Mouse (Mus musculus): Measurements from ENCODE around the gene Rint1. TPM values are rescaled to one million over a fixed set of nuclear protein-coding genes. Genes with fewer than 3 reads are reported as not detected.
"Not testable (repeated sequence)": the region's sequence is repeated elsewhere in the genome, so short reads cannot be mapped to it uniquely, and the experiment has no call there.

Gene Rint1
- polyA plus RNA-seq, 1 experiment from 2014 or later, result 5.2 TPM

DNA sequence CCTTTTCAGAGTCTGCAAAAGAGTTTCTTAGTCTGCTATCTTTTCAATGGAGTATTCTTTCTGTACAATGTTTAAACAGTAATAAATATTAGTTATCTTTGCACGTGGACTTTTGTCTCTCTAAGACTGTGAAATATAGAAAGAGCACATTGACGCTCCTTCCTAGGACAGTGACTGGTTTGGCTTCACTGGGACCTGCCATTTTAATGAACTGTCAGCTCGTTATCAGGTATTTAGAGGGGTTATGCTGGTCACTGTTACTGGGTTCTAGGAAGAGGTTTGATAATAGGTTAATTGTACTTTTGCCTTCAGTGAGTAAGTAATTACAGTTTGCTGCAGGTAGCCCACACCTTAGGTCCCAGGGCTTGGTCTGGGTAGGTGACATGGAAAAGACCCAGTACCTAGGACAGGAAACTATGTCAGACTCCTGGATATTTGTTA, 899 bp downstream of the Rint1 start:
- WGBS (ENCODE audit: missing documents), result 39% methylated on average over 3 of the region's 3 CpGs
- Histone ChIP-seq H3K4me3 (ENCODE audit: inconsistent target) (peak overlapping the region; percentile 98), H3K27ac (peak overlapping the region; percentile 44; the same call in 1 of the 2 replicates), H3K36me3 (ENCODE audit: inconsistent target) (no peaks in the 10 kb centered on the region), H3K79me2 (ENCODE audit: inconsistent target) (peaks cover 10% of the 10 kb centered on the region)

DNA sequence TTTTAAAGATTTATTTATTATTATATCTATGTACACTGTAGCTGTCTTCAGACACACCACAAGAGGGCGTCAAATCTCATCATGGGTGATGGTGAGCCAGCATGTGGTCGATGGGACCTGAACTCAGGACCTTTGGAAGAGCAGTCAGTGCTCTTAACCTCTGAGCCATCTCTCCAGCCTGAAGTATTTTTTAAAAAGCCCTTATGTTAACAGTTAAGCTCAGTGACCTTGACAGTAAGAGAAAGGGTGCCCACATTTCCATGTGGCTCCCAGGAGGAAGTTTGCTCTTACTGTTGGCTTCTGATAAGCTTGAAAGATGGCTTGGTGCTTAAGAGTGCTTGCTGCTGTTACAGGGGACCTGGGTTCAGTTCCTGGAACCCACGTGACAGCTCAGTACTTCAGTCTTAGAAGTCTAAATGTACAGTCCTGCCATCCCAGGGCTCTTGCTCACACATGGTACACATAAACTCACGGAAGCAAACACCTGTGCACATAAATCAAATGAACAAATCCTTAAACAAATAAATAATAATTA, 1.6 kb downstream of the Rint1 start:
- no peak overlapping the region for H3K4me3 ChIP-seq (ENCODE audit: inconsistent target)
- H3K27ac ChIP-seq, result no peak overlapping the region
- H3K36me3 ChIP-seq (ENCODE audit: inconsistent target), result no peaks in the 10 kb centered on the region
- 87% methylated on average over 4 of the region's 4 CpGs for WGBS (ENCODE audit: missing documents)
- H3K79me2 ChIP-seq (ENCODE audit: inconsistent target), result peaks cover 10% of the 10 kb centered on the region

DNA sequence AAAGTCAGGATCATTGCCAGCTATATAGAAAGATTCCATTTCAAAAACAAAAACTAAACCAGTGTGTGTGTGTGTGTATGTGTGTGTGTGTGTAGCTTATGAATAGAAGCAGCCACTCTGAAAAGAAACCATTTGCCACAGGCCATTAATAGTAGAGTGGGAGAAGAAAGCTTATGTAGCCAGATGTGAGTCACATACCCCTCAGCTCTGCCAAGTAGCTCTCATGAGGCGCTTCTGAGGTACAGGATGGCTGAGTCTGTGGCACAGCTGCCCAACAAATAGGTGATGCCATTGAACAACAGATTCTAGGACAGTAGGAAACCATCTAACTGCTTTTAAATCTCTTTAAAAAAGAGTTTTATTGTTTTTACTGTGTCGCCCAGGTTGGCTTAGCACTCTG, 5.2 kb downstream of the Rint1 start:
- Histone ChIP-seq H3K27ac (no peak overlapping the region), H3K36me3 (ENCODE audit: inconsistent target) (peaks cover 16% of the 10 kb centered on the region; the same call in 1 of the 2 replicates), H3K79me2 (ENCODE audit: inconsistent target) (peaks cover 10% of the 10 kb centered on the region), H3K4me3 (ENCODE audit: inconsistent target) (no peak overlapping the region)
- 95% methylated on average over 2 of the region's 2 CpGs for WGBS (ENCODE audit: missing documents)

DNA sequence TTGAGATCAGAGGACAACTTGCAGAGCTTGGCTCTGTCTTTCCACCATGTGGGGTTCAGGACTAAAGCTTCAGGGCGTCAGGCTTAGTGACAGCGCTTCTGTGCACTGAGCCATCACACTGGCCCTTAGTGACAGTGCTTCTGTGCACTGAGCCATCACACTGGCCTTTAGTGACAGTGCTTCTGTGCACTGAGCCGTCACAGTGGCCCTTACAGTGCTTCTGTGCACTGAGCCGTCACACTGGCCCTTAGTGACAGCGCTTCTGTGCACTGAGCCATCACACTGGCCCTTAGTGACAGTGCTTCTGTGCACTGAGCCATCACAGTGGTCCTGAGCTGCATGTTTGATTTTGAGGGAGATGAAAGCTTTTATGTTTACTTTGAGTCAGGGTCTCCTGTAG, 27.3 kb downstream of the Rint1 start:
- Histone ChIP-seq H3K4me3 (ENCODE audit: inconsistent target) (no peak overlapping the region), H3K79me2 (ENCODE audit: inconsistent target) (no peaks in the 10 kb centered on the region), H3K36me3 (ENCODE audit: inconsistent target) (peaks cover 53% of the 10 kb centered on the region; the same call in 1 of the 2 replicates), H3K27ac (no peak overlapping the region)
- WGBS (ENCODE audit: missing documents), result 93% methylated on average over 5 of the region's 5 CpGs

DNA sequence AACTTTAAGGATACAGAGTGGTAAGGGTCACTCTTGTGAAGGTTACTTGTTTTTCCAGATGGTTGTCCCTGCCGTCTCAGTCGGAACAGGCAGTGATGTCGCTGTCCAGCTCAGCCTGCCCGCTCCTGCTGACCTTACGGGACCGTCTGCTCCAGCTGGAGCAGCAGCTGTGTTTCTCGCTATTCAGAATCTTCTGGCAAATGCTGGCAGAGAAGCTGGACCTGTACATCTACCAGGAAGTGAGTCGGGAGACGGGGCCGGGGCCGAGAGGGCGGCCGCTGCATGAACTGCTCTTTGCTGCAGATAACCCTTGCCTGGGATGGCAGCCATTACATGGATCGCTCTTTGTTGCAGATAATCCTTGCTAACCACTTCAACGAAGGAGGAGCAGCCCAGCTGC, 29.2 kb downstream of the Rint1 start:
- H3K27ac ChIP-seq, result no peak overlapping the region
- no peak overlapping the region for H3K4me3 ChIP-seq (ENCODE audit: inconsistent target)
- no peaks in the 10 kb centered on the region for H3K79me2 ChIP-seq (ENCODE audit: inconsistent target)
- peaks cover 44% of the 10 kb centered on the region; the same call in 1 of the 2 replicates for H3K36me3 ChIP-seq (ENCODE audit: inconsistent target)
- 93% methylated on average over 15 of the region's 15 CpGs for WGBS (ENCODE audit: missing documents)

DNA sequence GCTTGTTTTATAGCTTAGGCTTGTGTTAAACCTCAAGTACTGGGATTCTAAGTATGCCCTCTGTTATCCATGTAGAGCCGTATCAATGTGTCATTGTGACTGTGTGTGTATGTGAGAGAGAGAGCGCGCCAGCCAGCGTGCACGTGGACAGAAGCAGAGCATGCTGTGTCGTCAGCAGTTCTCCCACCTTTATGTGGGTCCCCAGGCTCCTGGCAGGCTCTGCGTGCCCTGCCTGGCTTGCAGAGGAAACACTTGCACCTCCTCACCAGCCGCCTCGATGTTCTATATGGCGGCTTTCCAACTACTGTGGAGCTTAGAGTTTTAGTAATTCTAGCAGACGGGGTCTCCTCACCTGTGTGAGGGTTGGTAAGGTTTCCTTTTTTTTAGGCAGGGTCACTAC, 34.8 kb downstream of the Rint1 start:
- Histone ChIP-seq H3K36me3 (ENCODE audit: inconsistent target) (0 out of 2 replicates have a peak, but pooled peaks cover 6% of the 10 kb centered on the region), H3K4me3 (ENCODE audit: inconsistent target) (no peak overlapping the region), H3K79me2 (ENCODE audit: inconsistent target) (no peaks in the 10 kb centered on the region), H3K27ac (no peak overlapping the region)
- WGBS (ENCODE audit: missing documents), result 75% methylated on average over 11 of the region's 11 CpGs

DNA sequence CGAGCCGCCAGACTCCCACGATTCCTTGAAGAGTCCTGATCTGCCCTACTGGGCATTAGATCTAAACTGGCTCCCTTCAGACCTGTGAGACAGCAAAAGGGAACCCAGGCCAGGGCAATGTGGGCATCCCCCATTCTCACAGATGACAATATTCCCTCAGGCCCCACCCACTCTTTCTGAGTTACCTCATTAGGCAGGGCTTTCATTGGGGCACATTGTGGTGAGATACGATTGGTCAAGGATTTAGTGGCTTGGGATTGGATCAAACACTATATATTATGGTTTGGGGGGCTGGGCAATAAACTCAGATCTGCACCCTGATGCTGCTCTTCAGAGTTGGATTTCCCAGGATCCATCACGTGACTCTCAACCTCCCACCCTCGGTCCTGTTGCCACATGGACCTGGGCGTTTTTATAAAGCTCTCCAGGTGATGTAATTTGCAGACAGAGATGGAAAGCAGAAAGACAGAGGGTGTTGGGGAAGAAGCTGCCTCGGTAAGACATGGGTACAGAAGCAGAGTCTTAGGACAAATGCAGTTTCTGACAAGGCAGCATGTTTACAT, 36.7 kb downstream of the Rint1 start:
- Histone ChIP-seq H3K36me3 (ENCODE audit: inconsistent target) (no peaks in the 10 kb centered on the region), H3K27ac (no peak overlapping the region), H3K79me2 (ENCODE audit: inconsistent target) (no peaks in the 10 kb centered on the region), H3K4me3 (ENCODE audit: inconsistent target) (no peak overlapping the region)
- 87% methylated on average over 8 of the region's 8 CpGs for WGBS (ENCODE audit: missing documents)

DNA sequence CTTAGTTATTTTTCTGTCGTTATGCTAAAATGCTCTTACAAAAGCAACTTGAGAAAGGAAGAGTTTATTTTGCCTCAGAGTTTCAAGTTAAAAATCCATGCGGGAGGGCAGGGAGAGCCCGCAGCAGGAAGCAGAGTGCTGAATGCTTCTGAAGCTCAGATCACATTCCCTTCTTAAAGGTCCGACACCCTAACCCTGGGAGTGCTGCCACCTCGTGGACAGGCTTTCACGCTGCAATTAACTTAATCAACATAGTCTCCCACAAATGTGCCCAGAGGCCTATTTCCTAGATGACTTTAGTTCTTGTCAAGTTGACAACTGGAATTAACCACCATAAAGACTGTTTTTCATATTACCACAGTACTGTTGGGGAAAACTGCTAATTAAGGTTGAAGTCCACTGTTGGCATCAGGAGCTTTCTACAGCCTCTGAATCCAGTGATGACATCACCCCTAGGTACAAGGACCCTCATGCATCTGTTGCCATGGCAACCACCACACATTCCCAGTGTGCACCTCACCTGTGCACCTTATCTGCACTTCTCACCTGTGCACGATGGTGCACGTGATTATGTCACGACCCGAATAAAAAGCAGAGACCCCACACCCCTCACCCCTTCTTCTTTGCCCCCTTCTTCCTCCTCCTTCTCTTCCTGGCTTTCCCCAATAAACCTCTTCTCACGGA, 39.0 kb downstream of the Rint1 start:
- Histone ChIP-seq H3K27ac (no peak overlapping the region), H3K79me2 (ENCODE audit: inconsistent target) (no peaks in the 10 kb centered on the region), H3K4me3 (ENCODE audit: inconsistent target) (no peak overlapping the region), H3K36me3 (ENCODE audit: inconsistent target) (no peaks in the 10 kb centered on the region)
- 50% methylated on average over 11 of the region's 11 CpGs for WGBS (ENCODE audit: missing documents)

DNA sequence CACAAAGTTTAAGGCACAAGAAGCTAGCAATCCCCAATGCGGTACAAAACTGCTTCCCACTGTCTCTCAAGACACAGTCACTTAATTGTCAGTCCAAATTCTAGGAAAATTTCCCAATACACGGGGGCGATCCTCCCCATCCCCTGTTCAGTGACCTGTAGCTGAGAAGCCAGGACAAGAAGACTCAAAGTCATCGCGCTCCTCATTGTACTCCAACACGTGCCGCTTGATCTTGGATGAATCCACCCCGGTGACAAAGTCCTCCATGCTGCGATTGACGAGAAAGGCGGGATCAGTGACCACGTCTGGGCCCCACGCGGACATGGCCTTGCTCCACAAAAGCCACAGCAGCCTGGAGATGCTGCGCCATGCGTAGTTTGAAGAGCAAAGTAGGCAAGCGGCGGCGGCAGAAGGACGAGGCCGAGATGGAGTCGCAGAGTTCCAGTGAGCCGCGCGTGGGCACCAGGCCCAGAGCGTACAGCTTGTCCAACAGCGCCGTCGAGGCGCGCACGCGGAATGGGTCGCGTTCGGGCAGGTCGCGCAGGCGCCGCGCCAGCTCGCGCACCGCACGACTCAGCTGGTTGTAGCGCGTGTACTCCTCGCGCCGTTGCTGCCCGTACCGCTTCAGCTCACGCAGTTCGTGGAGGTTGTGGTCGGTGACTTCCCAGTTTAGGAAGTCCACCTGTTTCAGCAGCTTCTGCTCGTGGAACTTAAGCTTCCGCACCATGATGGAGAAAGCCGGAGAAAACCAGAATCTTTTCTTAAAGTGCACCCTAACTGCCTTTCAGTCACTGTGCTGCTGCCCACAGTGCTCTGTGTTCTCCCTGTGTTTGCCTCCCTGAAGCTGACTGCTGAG, 43.6 kb downstream of the Rint1 start:
- H3K4me3 ChIP-seq (ENCODE audit: inconsistent target), result no peak overlapping the region
- no peaks in the 10 kb centered on the region for H3K79me2 ChIP-seq (ENCODE audit: inconsistent target)
- H3K36me3 ChIP-seq (ENCODE audit: inconsistent target), result no peaks in the 10 kb centered on the region
- WGBS (ENCODE audit: missing documents), result 51% methylated on average over 58 of the region's 58 CpGs
- no peak overlapping the region for H3K27ac ChIP-seq

DNA sequence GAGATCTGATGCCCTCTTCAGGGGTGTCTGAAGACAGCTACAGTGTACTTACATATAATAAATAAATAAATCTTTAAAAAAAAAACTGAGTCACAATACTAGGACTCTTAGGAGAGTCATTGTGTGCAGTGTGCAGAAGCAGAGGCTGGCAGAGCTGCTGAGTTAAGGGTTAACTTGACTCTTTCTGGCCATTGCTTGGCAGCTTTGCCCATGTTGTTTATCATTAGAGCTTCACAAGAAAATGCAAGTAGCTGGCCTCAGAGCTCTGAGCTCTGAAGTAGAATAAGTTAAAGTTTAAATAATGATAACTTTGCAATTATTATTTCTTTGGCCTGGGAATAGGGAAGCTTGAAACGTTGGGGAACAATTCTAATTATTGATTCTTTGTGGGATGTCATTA, 48.2 kb downstream of the Rint1 start:
- H3K27ac ChIP-seq; H3K79me2 ChIP-seq (ENCODE audit: inconsistent target); H3K36me3 ChIP-seq (ENCODE audit: inconsistent target); H3K4me3 ChIP-seq (ENCODE audit: inconsistent target): not testable (repeated sequence)
- 85% methylated on average over 1 of the region's 1 CpGs for WGBS (ENCODE audit: missing documents)

DNA sequence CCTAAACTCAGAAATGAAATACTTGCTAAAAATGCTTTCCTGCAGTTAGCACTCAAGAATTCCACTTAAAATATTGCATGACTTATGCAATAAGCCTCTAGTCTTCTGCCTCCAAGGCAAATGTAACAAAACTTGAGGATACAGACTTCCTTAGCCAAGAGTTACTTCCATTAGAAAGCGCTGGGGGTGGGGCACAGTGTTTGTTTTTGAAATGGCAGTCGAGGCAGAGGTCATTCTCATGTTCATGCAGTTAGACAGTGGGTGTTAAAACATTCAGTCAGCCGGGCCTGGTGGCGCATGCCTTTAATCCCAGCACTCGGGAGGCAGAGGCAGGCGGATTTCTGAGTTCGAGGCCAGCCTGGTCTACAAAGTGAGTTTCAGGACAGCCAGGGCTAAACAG, 50.6 kb downstream of the Rint1 start:
- WGBS (ENCODE audit: missing documents), result 95% methylated on average over 7 of the region's 7 CpGs

DNA sequence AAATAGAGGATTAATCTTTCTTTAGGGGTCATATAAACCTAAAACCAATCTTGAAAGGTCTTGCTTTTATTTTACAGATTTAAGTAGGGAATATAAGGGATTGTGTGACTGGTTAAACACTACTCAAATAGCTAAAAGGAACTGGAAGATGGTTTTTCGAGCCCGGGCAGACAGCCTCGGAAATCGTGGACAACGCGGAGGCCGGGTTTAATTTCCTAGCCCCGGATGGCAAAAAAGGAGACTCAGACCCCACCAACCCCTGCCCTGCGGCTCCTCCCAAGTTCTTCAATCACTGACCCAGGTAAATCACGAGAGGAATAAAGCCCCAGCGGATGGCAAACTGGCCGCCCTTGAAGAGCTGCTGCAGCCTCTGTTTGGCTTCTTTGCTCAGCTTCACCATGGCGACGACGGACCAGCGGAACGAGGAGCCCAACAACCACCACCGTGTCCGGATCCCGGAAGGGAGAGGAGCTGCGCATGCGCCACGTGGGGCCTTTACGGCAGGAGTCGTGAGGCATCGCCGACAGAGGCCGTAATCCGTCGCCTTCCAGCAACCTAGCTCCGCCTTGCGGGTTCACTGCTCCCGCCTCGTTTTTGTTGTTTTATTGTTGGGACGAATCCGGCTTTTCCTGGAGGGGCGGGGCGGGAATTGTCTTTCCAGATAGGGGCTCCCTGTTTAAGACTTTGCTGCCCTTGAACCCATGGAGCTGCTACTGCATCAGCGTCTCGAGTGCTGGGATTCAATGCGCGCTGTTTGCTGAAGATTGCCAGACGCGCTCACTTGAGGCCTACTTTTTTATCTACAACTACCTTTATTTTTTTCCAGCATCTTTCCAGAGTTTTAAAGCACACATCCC, 56.4 kb downstream of the Rint1 start, which contains the start of gene Tomm7:
TSS of gene Tomm7 (minus strand) at position 488 of the 857 bp plus-strand sequence.
- peaks cover 23% of the 10 kb centered on the region for H3K79me2 ChIP-seq (ENCODE audit: inconsistent target)
- H3K27ac ChIP-seq, result peak within 1 kb of the TSS; percentile 68

More for the DNA sequence above, 50.6 kb downstream of the Rint1 start:
- H3K79me2 ChIP-seq (ENCODE audit: inconsistent target), result peaks cover 16% of the 10 kb centered on the region
- peaks cover 7% of the 10 kb centered on the region; the same call in 1 of the 2 replicates for H3K36me3 ChIP-seq (ENCODE audit: inconsistent target)
- no peak overlapping the region for H3K4me3 ChIP-seq (ENCODE audit: inconsistent target)
- no peak overlapping the region for H3K27ac ChIP-seq

DNA sequence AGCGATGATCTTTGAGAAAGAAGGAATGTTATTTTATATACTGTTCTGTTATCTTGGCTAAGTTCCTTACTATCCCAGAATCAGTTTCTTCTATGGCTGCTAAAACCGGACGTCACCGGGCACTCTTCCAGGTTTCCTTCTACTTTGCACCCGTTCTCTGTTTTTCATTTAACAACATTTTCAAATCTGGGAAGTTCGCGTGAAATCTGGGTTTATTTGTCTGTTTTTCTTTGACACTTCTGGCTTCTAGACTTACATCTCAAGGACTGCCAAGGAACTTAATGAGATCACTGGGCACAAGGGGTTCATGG, 57.0 kb downstream of the Rint1 start:
- Histone ChIP-seq H3K27ac (peak overlapping the region; percentile 68), H3K4me3 (ENCODE audit: inconsistent target) (peak overlapping the region; percentile 98), H3K36me3 (ENCODE audit: inconsistent target) (peaks cover 7% of the 10 kb centered on the region; the same call in 1 of the 2 replicates), H3K79me2 (ENCODE audit: inconsistent target) (peaks cover 23% of the 10 kb centered on the region)
- WGBS (ENCODE audit: missing documents), result 19% methylated on average over 7 of the region's 7 CpGs

More for the DNA sequence above, 56.4 kb downstream of the Rint1 start, which contains the start of gene Tomm7:
- peak within 1 kb of the TSS; percentile 98 for H3K4me3 ChIP-seq (ENCODE audit: inconsistent target)
- WGBS (ENCODE audit: missing documents), result under 1% methylated on average over 40 of the region's 44 CpGs
- peaks cover 7% of the 10 kb centered on the region; the same call in 1 of the 2 replicates for H3K36me3 ChIP-seq (ENCODE audit: inconsistent target)

DNA sequence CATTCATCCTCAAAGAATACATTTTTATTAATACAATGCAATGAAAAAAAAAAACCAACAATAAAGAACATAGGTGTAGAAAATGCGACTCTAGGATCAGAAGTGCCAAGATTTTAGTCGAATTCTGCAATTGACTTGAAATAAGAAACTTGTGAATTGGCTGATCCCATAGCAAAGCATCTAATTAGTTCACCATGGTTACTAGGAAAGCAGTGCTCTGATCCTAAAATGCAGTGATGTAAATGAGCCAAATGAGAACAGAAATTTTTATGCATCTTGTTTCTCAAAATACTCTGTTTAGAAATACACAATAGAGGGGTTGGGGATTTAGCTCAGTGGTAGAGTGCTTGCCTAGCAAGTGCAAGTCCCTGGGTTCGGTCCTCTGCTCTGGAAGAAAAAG, 57.6 kb downstream of the Rint1 start:
- Histone ChIP-seq H3K27ac (no peak overlapping the region), H3K36me3 (ENCODE audit: inconsistent target) (peaks cover 7% of the 10 kb centered on the region; the same call in 1 of the 2 replicates), H3K79me2 (ENCODE audit: inconsistent target) (peaks cover 23% of the 10 kb centered on the region), H3K4me3 (ENCODE audit: inconsistent target) (no peak overlapping the region)
- 95% methylated on average over 3 of the region's 3 CpGs for WGBS (ENCODE audit: missing documents)
